Mouse (Mus musculus) myocyte (in vitro differentiated cells): ENCODE measurements around the gene Ezh1. TPM values are rescaled to one million over a fixed set of nuclear protein-coding genes. Genes with fewer than 3 reads are reported as not detected.

ENCODE experiments used
- H3K27me3 ChIP-seq: one replicate; pipeline ENCODE4 v1.6.1; 2011; ENCODE audit not compliant: control insufficient read depth, insufficient read depth, insufficient read length
- H3K36me3 ChIP-seq: one replicate; pipeline ENCODE4 v1.6.1; 2011; ENCODE audit not compliant: control insufficient read depth, insufficient read depth
- H3K4me2 ChIP-seq: one replicate; pipeline ENCODE4 v1.6.1; 2011; ENCODE audit warnings: low read depth, control low read depth
- H3K4me3 ChIP-seq: one replicate; pipeline ENCODE4 v1.5.1; 2011; ENCODE audit warnings: mild to moderate bottlenecking, control low read depth, moderate library complexity
- H3K79me2 ChIP-seq: one replicate; pipeline ENCODE4 v1.6.1; 2011; ENCODE audit not compliant: control insufficient read depth, insufficient read depth
- H3ac ChIP-seq: one replicate; pipeline ENCODE4 v1.6.1; 2011; ENCODE audit not compliant: control insufficient read depth, insufficient read length
- CEBPB ChIP-seq: IDR thresholded peaks from 2 replicates; pipeline ENCODE4 v1.6.1; 2011; ENCODE audit warnings: mild to moderate bottlenecking, moderate library complexity; ENCODE audit not compliant: poor library complexity, insufficient read depth, severe bottlenecking
- E2F4 ChIP-seq: IDR thresholded peaks from one replicate; pipeline ENCODE4 v1.6.1; 2011; ENCODE audit warnings: mild to moderate bottlenecking, control low read depth, moderate library complexity; ENCODE audit not compliant: insufficient read depth
- MAX ChIP-seq: IDR thresholded peaks from one replicate; pipeline ENCODE4 v1.6.1; 2011; ENCODE audit warnings: low read depth, mild to moderate bottlenecking, control low read depth
- MYOD1 ChIP-seq, 3 experiments: IDR thresholded peaks; one replicate each; pipeline ENCODE4 v1.6.1; 2011; ENCODE audit warnings: control low read depth in 2 of 3, low read depth in 2 of 3, mild to moderate bottlenecking in 2 of 3, moderate library complexity in 1 of 3; ENCODE audit not compliant: insufficient read length in 2 of 3, control insufficient read depth in 1 of 3
- MYOG ChIP-seq, 3 experiments: IDR thresholded peaks; one replicate each; pipeline ENCODE4 v1.6.1; 2011; ENCODE audit warnings: control low read depth in 2 of 3, low read depth in 2 of 3, mild to moderate bottlenecking in 2 of 3; ENCODE audit not compliant: insufficient read length in 2 of 3, control insufficient read depth in 1 of 3, insufficient read depth in 1 of 3
- POLR2A ChIP-seq: IDR thresholded peaks from one replicate; pipeline ENCODE4 v1.6.1; 2011; ENCODE audit warnings: low read depth, mild to moderate bottlenecking, control low read depth, moderate library complexity; ENCODE audit not compliant: insufficient read length
- POLR2AphosphoS2 ChIP-seq: IDR thresholded peaks from one replicate; pipeline ENCODE4 v1.6.1; 2011; ENCODE audit warnings: low read depth, control low read depth; ENCODE audit not compliant: insufficient read length
- REST ChIP-seq: IDR thresholded peaks from one replicate; pipeline ENCODE4 v1.6.1; 2011; ENCODE audit warnings: mild to moderate bottlenecking, control low read depth, moderate library complexity; ENCODE audit not compliant: insufficient read depth, insufficient read length
- SRF ChIP-seq: IDR thresholded peaks from one replicate; pipeline ENCODE4 v1.6.1; 2011; ENCODE audit warnings: low read depth; ENCODE audit not compliant: control insufficient read depth, insufficient read length
- TCF12 ChIP-seq: IDR thresholded peaks from one replicate; pipeline ENCODE4 v1.6.1; 2011; ENCODE audit warnings: mild to moderate bottlenecking, control low read depth; ENCODE audit not compliant: poor library complexity, insufficient read depth, severe bottlenecking
- TCF3 ChIP-seq: IDR thresholded peaks from one replicate; pipeline ENCODE4 v1.6.1; 2011; ENCODE audit warnings: low read depth, control low read depth; ENCODE audit not compliant: insufficient read length
- USF1 ChIP-seq: IDR thresholded peaks from one replicate; pipeline ENCODE4 v1.6.1; 2011; ENCODE audit warnings: low read depth, mild to moderate bottlenecking, control low read depth, moderate library complexity
- polyA plus RNA-seq: library from polyadenylated mRNA; unstranded; fragments of >200 nt; fragmentation: generic; extraction: Trizol; gene quantifications from one replicate; pipeline ENCODE4 v1.2.1, GENCODE M21; 2012; ENCODE audit warnings: missing spikeins

Ezh1 gene
- polyA plus RNA-seq, result 13.7 TPM

- Histone ChIP-seq H3K4me2 (peak within 1 kb of the TSS; percentile 80), H3K36me3 (no peaks in the 10 kb centered on the region), H3ac (peak within 1 kb of the TSS; percentile 45), H3K4me3 (peak within 1 kb of the TSS; percentile 44), H3K79me2 (peaks cover 12% of the 10 kb centered on the region), H3K27me3 (no peaks in the 10 kb centered on the region)
- no peak for TF ChIP-seq E2F4
- TF ChIP-seq POLR2A, result peak; percentile 87
- TF ChIP-seq POLR2AphosphoS2, result peak; percentile 69
- TF ChIP-seq REST, result no peak
- no peak for TF ChIP-seq MYOD1 (IDR thresholded peaks at IDR 0.05; ENCODE audit: control insufficient read depth in 1 of 3, insufficient read length in 2 of 3, low read depth in 2 of 3)
These were observed at the start of gene Ezh1 for GRCm38 (mm10) chr11:101226065-101226701. Ezh1 (minus strand) TSS chr11:101226463.

GRCm38 (mm10) chr11:101275309-101275708, 49.0 kb upstream of the Ezh1 start:
- no peaks in the 10 kb centered on the region for H3K36me3 ChIP-seq
- H3K4me2 ChIP-seq, result no peak overlapping the region
- TF ChIP-seq USF1, result no peak
- no peak for TF ChIP-seq CEBPB
- no peak for TF ChIP-seq TCF12
- TF ChIP-seq POLR2AphosphoS2, result no peak
- TF ChIP-seq POLR2A, result no peak
- no peak for TF ChIP-seq REST
- no peak for TF ChIP-seq MYOD1 (IDR thresholded peaks at IDR 0.05; ENCODE audit: control insufficient read depth in 1 of 3, insufficient read length in 2 of 3, low read depth in 2 of 3)
- TF ChIP-seq TCF3, result no peak
- no peak for TF ChIP-seq MYOG (IDR thresholded peaks at IDR 0.05; ENCODE audit: control insufficient read depth in 1 of 3, insufficient read depth in 1 of 3, insufficient read length in 2 of 3, low read depth in 2 of 3)
- TF ChIP-seq MAX, result no peak
- no peak for TF ChIP-seq SRF
- TF ChIP-seq E2F4, result no peak
- no peak overlapping the region for H3K4me3 ChIP-seq
- peaks cover 12% of the 10 kb centered on the region for H3K27me3 ChIP-seq
- H3K79me2 ChIP-seq, result no peaks in the 10 kb centered on the region
- H3ac ChIP-seq, result no peak overlapping the region

- Histone ChIP-seq H3K79me2 (no peaks in the 10 kb centered on the region), H3K27me3 (peaks cover 25% of the 10 kb centered on the region), H3ac (no peak overlapping the region), H3K4me2 (no peak overlapping the region), H3K4me3 (no peak overlapping the region), H3K36me3 (no peaks in the 10 kb centered on the region)
- TF ChIP-seq POLR2AphosphoS2 (no peak), USF1 (peak; percentile 46)
These were observed 46.2 kb upstream of the Ezh1 start for GRCm38 (mm10) chr11:101272446-101272845.

GRCm38 (mm10) chr11:101269577-101270116, 43.4 kb upstream of the Ezh1 start:
- no peak overlapping the region for H3K4me2 ChIP-seq
- H3K4me3 ChIP-seq, result no peak overlapping the region
- H3K36me3 ChIP-seq, result no peaks in the 10 kb centered on the region
- H3K79me2 ChIP-seq, result no peaks in the 10 kb centered on the region
- TF ChIP-seq MAX (no peak), MYOG (IDR thresholded peaks at IDR 0.05; ENCODE audit: control insufficient read depth in 1 of 3, insufficient read depth in 1 of 3, insufficient read length in 2 of 3, low read depth in 2 of 3) (no peak), POLR2AphosphoS2 (no peak), MYOD1 (IDR thresholded peaks at IDR 0.05; ENCODE audit: control insufficient read depth in 1 of 3, insufficient read length in 2 of 3, low read depth in 2 of 3) (no peak)
- peaks cover 33% of the 10 kb centered on the region for H3K27me3 ChIP-seq
- no peak overlapping the region for H3ac ChIP-seq

- Histone ChIP-seq H3K36me3 (no peaks in the 10 kb centered on the region), H3K79me2 (no peaks in the 10 kb centered on the region), H3K4me3 (no peak overlapping the region), H3K27me3 (peaks cover 53% of the 10 kb centered on the region), H3ac (no peak overlapping the region), H3K4me2 (no peak overlapping the region)
- no peak for TF ChIP-seq MYOG (IDR thresholded peaks at IDR 0.05; ENCODE audit: control insufficient read depth in 1 of 3, insufficient read depth in 1 of 3, insufficient read length in 2 of 3, low read depth in 2 of 3)
- TF ChIP-seq SRF, result no peak
- no peak for TF ChIP-seq POLR2AphosphoS2
- TF ChIP-seq TCF12, result no peak
- TF ChIP-seq USF1, result no peak
- TF ChIP-seq POLR2A, result no peak
- TF ChIP-seq MYOD1 (IDR thresholded peaks at IDR 0.05; ENCODE audit: control insufficient read depth in 1 of 3, insufficient read length in 2 of 3, low read depth in 2 of 3), result no peak
- TF ChIP-seq MAX, result no peak
- no peak for TF ChIP-seq TCF3
- TF ChIP-seq CEBPB, result no peak
- no peak for TF ChIP-seq REST
- no peak for TF ChIP-seq E2F4
These were observed 39.6 kb upstream of the Ezh1 start for GRCm38 (mm10) chr11:101265906-101266305.
